Mouse (Mus musculus) embryo, embryonic 10 days (tissue): ENCODE measurements around the gene Acer1.

ENCODE experiments used
- DNase-seq: peaks from one replicate; pipeline ENCODE4 v3.0.0-alpha.2; 2015; ENCODE audit warnings: low spot score

The Acer1 gene

GRCm38 (mm10) chr17:56982013-56982412, at the start of gene Acer1:
Gene Acer1 (minus strand): TSS chr17:56982126.
- DNase-seq, result no peak

GRCm38 (mm10) chr17:57030931-57031660, 49.2 kb upstream of the Acer1 start, which contains the start of gene Khsrp:
Gene Khsrp (minus strand): TSS chr17:57031522.
- peak; percentile 58 for DNase-seq

- DNase-seq, result peak; percentile 20
Observed at GRCm38 (mm10) chr17:57029691-57030090, 47.8 kb upstream of the Acer1 start.

- no peak for DNase-seq
Observed at GRCm38 (mm10) chr17:57027471-57027870, 45.5 kb upstream of the Acer1 start.

GRCm38 (mm10) chr17:57020960-57021359, 39.0 kb upstream of the Acer1 start:
- no peak for DNase-seq

GRCm38 (mm10) chr17:57019693-57020092, 37.8 kb upstream of the Acer1 start:
- DNase-seq, result no peak

GRCm38 (mm10) chr17:57012245-57012795, 30.4 kb upstream of the Acer1 start:
- no peak for DNase-seq

- peak; percentile 100 for DNase-seq
Observed at GRCm38 (mm10) chr17:57011236-57012141, 29.6 kb upstream of the Acer1 start, which contains the start of the genes Gtf2f1 and Gm17949. Gene Gtf2f1 (minus strand): TSS chr17:57011288. Gene Gm17949 (plus strand): TSS chr17:57011469.

- DNase-seq, result no peak
Observed at GRCm38 (mm10) chr17:57010911-57011235, 28.9 kb upstream of the Acer1 start.

- DNase-seq, result no peak
Observed at GRCm38 (mm10) chr17:57007137-57007905, 25.4 kb upstream of the Acer1 start.

- DNase-seq, result no peak
Observed at GRCm38 (mm10) chr17:57003994-57004393, 22.1 kb upstream of the Acer1 start.

- no peak for DNase-seq
Observed at GRCm38 (mm10) chr17:57001228-57001627, 19.3 kb upstream of the Acer1 start.

GRCm38 (mm10) chr17:56999968-57000609, 18.2 kb upstream of the Acer1 start, which contains the start of gene Pspn:
Gene Pspn (minus strand): TSS chr17:57000018.
- no peak for DNase-seq

GRCm38 (mm10) chr17:56999414-56999813, 17.5 kb upstream of the Acer1 start:
- DNase-seq, result no peak

GRCm38 (mm10) chr17:56997029-56997667, 15.2 kb upstream of the Acer1 start, which contains the start of gene Alkbh7:
Gene Alkbh7 (plus strand): TSS chr17:56997339.
- peak; percentile 99 for DNase-seq

GRCm38 (mm10) chr17:56996506-56996905, 14.6 kb upstream of the Acer1 start:
- DNase-seq, result no peak

- no peak for DNase-seq
Observed at GRCm38 (mm10) chr17:56995046-56995445, 13.1 kb upstream of the Acer1 start.

- no peak for DNase-seq
Observed at GRCm38 (mm10) chr17:56990966-56991365, 9.0 kb upstream of the Acer1 start.

GRCm38 (mm10) chr17:56990115-56990746, 8.3 kb upstream of the Acer1 start, which contains the start of gene Clpp:
Gene Clpp (plus strand): TSS chr17:56990305.
- DNase-seq, result peak; percentile 98
